Comparison of ENCODE assay signal across 8 mouse cellular contexts in the genomic region with DNA sequence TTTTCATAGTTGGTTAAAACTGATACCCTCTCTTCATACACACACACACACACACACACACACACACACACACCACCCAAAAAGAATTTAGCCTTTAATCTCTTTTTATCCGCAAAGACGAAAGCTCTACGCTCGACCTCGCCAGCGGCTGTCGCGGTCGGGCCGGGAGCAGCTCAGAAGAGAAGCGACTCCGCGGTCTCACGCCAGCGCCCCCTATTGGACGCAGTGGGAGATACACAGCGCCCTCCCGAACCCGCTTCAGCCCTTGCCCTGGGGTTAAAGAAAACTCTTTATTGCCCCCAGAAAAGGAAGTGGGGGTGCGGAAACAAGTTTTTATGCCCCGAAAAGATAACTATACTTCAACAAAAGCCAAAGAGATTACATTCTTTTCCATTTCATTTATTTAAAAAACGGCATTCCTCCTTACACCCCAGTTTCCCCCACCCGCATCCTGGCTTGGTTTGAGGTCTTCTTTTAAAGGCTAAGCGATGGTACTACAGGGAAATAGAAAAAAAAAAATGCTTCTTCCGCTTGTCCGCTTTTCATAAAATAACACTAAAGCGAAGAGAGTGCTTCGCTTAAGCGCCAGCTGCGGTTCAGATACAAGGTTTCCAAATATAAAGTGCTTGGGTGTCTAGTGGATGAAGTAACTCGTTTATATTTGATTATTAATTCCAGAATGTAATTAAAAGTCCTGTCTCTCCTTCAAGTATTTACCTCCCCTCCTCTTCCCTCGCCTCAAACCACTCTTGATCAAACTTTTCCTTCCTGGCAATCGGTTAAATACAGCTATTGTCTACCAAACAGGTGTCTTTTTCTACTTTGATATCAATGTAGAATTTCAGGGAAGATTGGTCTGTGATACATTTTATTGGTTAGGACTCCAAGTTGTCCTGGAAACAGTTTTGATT. TPM values are rescaled to one million over a fixed set of nuclear protein-coding genes. Genes with fewer than 3 reads are reported as not detected.
DNase-seq lines count a peak whose midpoint lies in the region; ATAC-seq and TF ChIP-seq lines count a peak whose summit lies in the region.

No protein-coding gene starts in this region.

- H3K9ac ChIP-seq in heart, embryonic 11.5 days (ENCODE audit: low read depth, low read length) = no peak overlapping the region
- no peak overlapping the region for H3K9ac ChIP-seq in midbrain, embryonic 16.5 days (ENCODE audit: low read depth, low read length)

- no peak for ATAC-seq in heart, embryonic 11.5 days (replicated peaks; ENCODE audit: insufficient number of reproducible peaks, low FRiP score, low TSS enrichment)
- peak; percentile 38 to 49; a peak in 2 of 4 replicates for ATAC-seq in hematopoietic stem cell, adult 5-6 weeks (replicated peaks in 1 of 2; ENCODE audit: insufficient read depth in 1 of 2, low FRiP score in 2 of 2, low TSS enrichment in 1 of 2, low read depth in 1 of 2, poor library complexity in 2 of 2, severe bottlenecking in 2 of 2)
- no peak for ATAC-seq in midbrain, embryonic 16.5 days

- H3K9me3 ChIP-seq in heart, embryonic 10.5 days = no peaks in the 10 kb centered on the region
- no peaks in the 10 kb centered on the region for H3K9me3 ChIP-seq in heart, embryonic 11.5 days (replicated peaks; ENCODE audit: control insufficient read depth, low read length)
- no peaks in the 10 kb centered on the region for H3K9me3 ChIP-seq in midbrain, embryonic 16.5 days (replicated peaks; ENCODE audit: control insufficient read depth, low read length, poor library complexity, severe bottlenecking)

- H3K27ac ChIP-seq in heart, embryonic 10.5 days = no peak overlapping the region
- H3K27ac ChIP-seq in heart, embryonic 11.5 days (ENCODE audit: low read depth, low read length) = no peak overlapping the region
- H3K27ac ChIP-seq in thymus, adult 2 months (ENCODE audit: control insufficient read depth, insufficient read depth, low read length) = no peak overlapping the region
- H3K27ac ChIP-seq in midbrain, embryonic 16.5 days (ENCODE audit: low read length) = peak overlapping the region; percentile 62

- H3K27me3 ChIP-seq in heart, embryonic 10.5 days (ENCODE audit: insufficient read depth, poor library complexity, severe bottlenecking) = peaks cover 96% of the 10 kb centered on the region
- H3K27me3 ChIP-seq in heart, embryonic 11.5 days (ENCODE audit: control insufficient read depth, insufficient read depth, low read length) = peaks cover 83% of the 10 kb centered on the region
- H3K27me3 ChIP-seq in thymus, adult 2 months (ENCODE audit: control insufficient read depth, insufficient read depth, low read length) = peaks cover 9% of the 10 kb centered on the region; the same call in 1 of the 2 replicates
- H3K27me3 ChIP-seq in midbrain, embryonic 16.5 days (ENCODE audit: control insufficient read depth, insufficient read depth, low read depth, low read length) = peaks cover 11% of the 10 kb centered on the region

- peak overlapping the region; percentile 27; the same call in 1 of the 2 replicates for H3K4me3 ChIP-seq in heart, embryonic 10.5 days
- no peak overlapping the region for H3K4me3 ChIP-seq in heart, embryonic 11.5 days (ENCODE audit: low read depth, low read length)
- no peak overlapping the region for H3K4me3 ChIP-seq in thymus, adult 2 months (ENCODE audit: control insufficient read depth, insufficient read depth, low read length)
- peak overlapping the region; percentile 30 for H3K4me3 ChIP-seq in midbrain, embryonic 16.5 days (ENCODE audit: low read depth, low read length)

- no peaks in the 10 kb centered on the region for H3K36me3 ChIP-seq in heart, embryonic 10.5 days
- no peaks in the 10 kb centered on the region for H3K36me3 ChIP-seq in heart, embryonic 11.5 days (ENCODE audit: control insufficient read depth, insufficient read depth, low read length)
- H3K36me3 ChIP-seq in thymus, adult 2 months (ENCODE audit: control insufficient read depth, insufficient read depth, low read length) = no peaks in the 10 kb centered on the region
- H3K36me3 ChIP-seq in midbrain, embryonic 16.5 days (ENCODE audit: control insufficient read depth, insufficient read depth, low read length) = no peaks in the 10 kb centered on the region

- no peak for TF ChIP-seq CTCF in thymus, adult 2 months (IDR thresholded peaks at IDR 0.05; ENCODE audit: borderline replicate concordance, control insufficient read depth, extremely low read depth, insufficient read depth, low read length, poor library complexity)

- H3K4me1 ChIP-seq in heart, embryonic 10.5 days = peaks cover 15% of the 10 kb centered on the region
- H3K4me1 ChIP-seq in heart, embryonic 11.5 days (ENCODE audit: control insufficient read depth, insufficient read depth, low read length) = no peaks in the 10 kb centered on the region
- no peaks in the 10 kb centered on the region for H3K4me1 ChIP-seq in thymus, adult 2 months (replicated peaks; ENCODE audit: control insufficient read depth, insufficient read depth, low read length)
- H3K4me1 ChIP-seq in midbrain, embryonic 16.5 days (ENCODE audit: control insufficient read depth, insufficient read depth, low read length) = peaks cover 25% of the 10 kb centered on the region

- WGBS in heart, embryonic 10.5 days = 4% methylated on average over 33 of the region's 33 CpGs
- WGBS in heart, embryonic 11.5 days (ENCODE audit: insufficient replicate concordance) = 5% methylated on average over 33 of the region's 33 CpGs
- 14% methylated on average over 33 of the region's 33 CpGs for whole genome bisulfite sequencing in thymus, adult 2 months
- 8% methylated on average over 33 of the region's 33 CpGs for WGBS in midbrain, embryonic 16.5 days

- no peak overlapping the region for H3K4me2 ChIP-seq in heart, embryonic 11.5 days
- H3K4me2 ChIP-seq in midbrain, embryonic 16.5 days (ENCODE audit: low read length) = peak overlapping the region; percentile 52

- TF ChIP-seq POLR2A in thymus, adult 2 months (IDR thresholded peaks at IDR 0.05; ENCODE audit: control insufficient read depth, extremely low read depth, insufficient read depth, low read length, poor library complexity) = no peak

- peak; percentile 84 for DNase-seq in heart, embryonic 10.5 days (ENCODE audit: low spot score)
- DNase-seq in thymus, postnatal 14 days = peak; percentile 14
- no peak for DNase-seq in thymus, adult 2 months
- DNase-seq in gastrocnemius, adult 8-10 months (ENCODE audit: low spot score in 2 of 2) = no peak
- DNase-seq in urinary bladder, postnatal 25 days (ENCODE audit: low spot score) = no peak

RNA-seq across cellular contexts. Expression of gene Sox2, which starts 9.3 kb away (rescaled TPM):
- polyA plus RNA-seq in heart, embryonic 10.5 days (2016; fragmentation: Nextera tagmentation; extraction: Ambion mirVana) = 0.20 and 0.77 TPM in 2 replicates
- 0.14 and 0.31 TPM in 2 replicates for polyA plus RNA-seq in heart, embryonic 11.5 days (2014; fragmentation: Nextera tagmentation; extraction: Ambion mirVana)
- 0.08 and 0.19 TPM in 2 replicates for polyA plus RNA-seq in thymus, adult 2 months (2012; rRNA removed)
- not detected in 2 replicates for total RNA-seq in hematopoietic stem cell, adult 5-6 weeks (2017)
- 14.3 and 22.2 TPM in 2 replicates for polyA plus RNA-seq in midbrain, embryonic 16.5 days (2015; fragmentation: Nextera tagmentation; extraction: Ambion mirVana)
- total RNA-seq in gastrocnemius, adult 8-10 months (2022) = under 1 TPM in 1 of 4 experiments, not detected in 3; 0.13 TPM

Comparison
In these comparisons a context has a peak if more than half of its experiments do, and no peak if none do; other contexts are left out.
1. DNase-seq: peak in heart, embryonic 10.5 days (single experiment) and thymus, postnatal 14 days (single experiment); none in thymus, adult 2 months (single experiment), gastrocnemius, adult 8-10 months (0 of 2) and urinary bladder, postnatal 25 days (single experiment).
2. H3K4me3 ChIP-seq: peak in heart, embryonic 10.5 days (single experiment) and midbrain, embryonic 16.5 days (single experiment); none in heart, embryonic 11.5 days (single experiment) and thymus, adult 2 months (single experiment).
3. ATAC-seq: peak in hematopoietic stem cell, adult 5-6 weeks (2 of 2); none in heart, embryonic 11.5 days (single experiment) and midbrain, embryonic 16.5 days (single experiment).